Mouse (Mus musculus): Measurements from ENCODE around the gene Sh3d19. TPM values are rescaled to one million over a fixed set of nuclear protein-coding genes. Genes with fewer than 3 reads are reported as not detected.
A peak's percentile ranks its signal among the peaks of the same experiment; 100 is the strongest.
"Not testable (repeated sequence)": the region's sequence is repeated elsewhere in the genome, so short reads cannot be mapped to it uniquely, and the experiment has no call there.

The Sh3d19 gene
- total RNA-seq, 2 experiments from 2014 or later: 2.5 to 7.3 TPM

- no peak for ATAC-seq (replicated peaks; ENCODE audit: low FRiP score, poor library complexity, severe bottlenecking)
Observed at GRCm38 (mm10) chr3:86075593-86075992, 104.7 kb downstream of the Sh3d19 start.

DNA sequence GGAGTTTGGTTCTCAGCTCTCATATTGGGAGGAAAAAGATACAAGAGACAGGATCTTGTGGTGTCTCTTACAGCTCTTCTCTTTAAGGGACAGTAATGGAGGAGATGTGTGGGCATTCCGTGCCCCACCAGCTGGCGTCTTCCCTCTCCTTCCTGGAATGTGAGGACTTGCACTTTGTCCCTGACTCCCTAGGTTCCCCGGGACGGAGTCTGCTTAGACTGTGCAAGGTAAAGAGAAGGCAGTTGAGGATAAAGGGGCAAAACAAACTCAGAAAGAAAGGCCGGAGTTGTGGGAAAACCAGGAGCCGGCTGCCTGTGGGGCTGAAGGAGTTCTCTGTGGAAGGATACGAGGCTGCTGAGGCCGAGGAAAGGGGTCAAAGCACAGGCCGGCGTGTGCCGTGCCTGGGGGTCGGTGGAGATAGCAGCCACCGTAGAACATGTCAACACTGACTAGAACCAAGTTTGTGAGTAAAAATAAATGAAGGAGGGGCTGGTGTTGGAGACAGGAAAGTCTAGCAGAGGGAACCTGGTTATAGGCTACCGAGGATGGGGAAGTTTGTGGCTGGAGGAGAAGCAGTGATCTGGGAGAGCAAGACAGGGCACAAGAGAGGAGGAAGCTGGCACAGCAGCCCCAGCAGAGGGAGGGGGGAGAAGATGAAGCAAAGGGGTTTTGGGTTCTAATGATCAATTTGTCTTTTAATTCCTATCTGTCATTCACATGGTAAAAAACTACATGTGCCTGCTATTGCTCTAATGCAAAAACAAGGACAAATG is 105.8 kb downstream of the Sh3d19 start:
- ATAC-seq (replicated peaks; ENCODE audit: low FRiP score, poor library complexity, severe bottlenecking): no peak

DNA sequence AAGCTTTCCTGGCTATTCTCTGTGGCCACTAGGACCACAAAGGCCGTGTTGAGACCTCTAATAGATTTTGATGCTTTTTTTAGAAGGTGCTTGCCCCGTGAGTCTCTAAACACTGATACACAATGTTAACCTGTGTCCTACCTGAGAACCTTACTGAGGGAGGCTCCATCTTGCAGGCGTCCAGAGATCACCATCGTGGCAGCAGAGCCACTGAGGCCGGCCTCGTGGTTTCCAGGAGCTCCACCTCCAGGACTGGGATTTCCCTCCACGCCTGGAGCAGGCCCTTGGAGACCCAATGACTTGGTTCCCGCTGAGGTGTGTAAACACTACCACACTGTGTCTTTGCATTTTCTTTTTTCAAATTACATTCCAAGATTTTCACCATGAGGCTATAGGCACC is 112.1 kb downstream of the Sh3d19 start:
- no peak for ATAC-seq (replicated peaks; ENCODE audit: low FRiP score, poor library complexity, severe bottlenecking)

DNA sequence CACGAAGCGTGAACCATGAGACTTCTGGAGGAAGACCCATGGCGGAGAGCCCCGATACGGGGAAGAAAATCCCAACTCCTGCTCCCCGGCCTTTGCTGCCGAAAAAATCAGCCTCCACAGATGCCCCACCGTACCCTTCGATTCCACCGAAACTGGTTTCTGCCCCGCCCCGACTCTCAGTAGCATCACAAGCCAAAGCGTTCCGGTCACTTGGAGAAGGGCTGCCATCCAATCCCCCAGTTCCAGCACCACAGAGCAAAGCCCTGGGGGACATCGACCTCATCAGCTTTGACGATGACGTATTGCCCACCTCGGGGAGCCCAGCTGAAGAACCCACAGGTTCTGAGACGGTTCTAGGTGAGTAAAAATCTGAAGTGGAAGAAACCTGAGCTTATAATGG is 114.1 kb downstream of the Sh3d19 start:
- no peak for ATAC-seq (replicated peaks; ENCODE audit: low FRiP score, poor library complexity, severe bottlenecking)

DNA sequence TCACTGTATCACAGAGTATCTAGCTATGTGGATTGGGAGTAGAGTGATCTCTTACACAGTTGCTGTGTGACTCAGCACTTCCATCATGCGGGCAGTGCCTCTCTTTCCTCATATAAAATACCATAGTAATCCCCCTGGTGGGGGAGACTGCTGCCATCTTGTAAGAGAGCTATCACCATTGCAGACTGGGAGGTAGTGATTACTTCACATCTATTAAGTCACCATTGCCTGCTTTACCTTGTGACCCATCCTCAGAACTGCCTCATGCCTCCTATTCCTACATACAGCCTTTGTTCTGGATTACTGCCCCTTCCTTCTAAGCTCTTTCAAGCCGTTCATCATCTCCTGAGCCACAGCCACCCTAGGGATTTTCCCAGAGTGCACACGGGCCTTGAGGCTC is 117.0 kb downstream of the Sh3d19 start:
- ATAC-seq (replicated peaks; ENCODE audit: low FRiP score, poor library complexity, severe bottlenecking): peak; percentile 36; the same call in 1 of the 2 replicates

DNA sequence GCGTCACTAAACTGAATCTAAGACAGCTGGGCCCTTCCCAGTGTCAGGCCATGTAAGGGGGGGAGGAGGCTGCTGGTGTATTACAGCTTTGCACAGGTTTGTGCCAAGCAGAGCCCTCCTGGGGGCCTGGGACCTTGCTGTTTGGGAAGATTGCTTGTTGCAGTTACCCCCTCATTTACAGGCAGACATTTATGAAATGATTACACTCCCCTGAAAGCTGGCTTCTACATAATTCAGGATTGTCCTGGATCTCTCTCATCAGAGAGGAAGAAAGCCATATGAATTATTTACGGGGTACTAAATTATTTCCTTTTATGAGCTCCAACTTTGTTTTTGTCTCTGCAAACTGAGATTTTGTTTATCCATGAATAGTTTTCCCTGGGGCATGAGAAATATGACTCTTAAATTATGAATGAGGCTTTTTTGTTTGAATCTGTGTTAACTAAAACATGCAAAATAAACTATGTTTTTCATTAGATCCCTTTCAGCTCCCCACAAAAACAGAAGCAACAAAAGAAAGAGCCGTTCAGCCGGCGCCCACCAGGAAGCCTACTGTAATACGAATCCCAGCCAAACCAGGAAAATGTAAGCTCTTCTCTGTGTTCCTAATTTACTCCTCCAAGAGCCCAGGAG is 122.4 kb downstream of the Sh3d19 start:
- ATAC-seq (replicated peaks; ENCODE audit: low FRiP score, poor library complexity, severe bottlenecking): no peak

DNA sequence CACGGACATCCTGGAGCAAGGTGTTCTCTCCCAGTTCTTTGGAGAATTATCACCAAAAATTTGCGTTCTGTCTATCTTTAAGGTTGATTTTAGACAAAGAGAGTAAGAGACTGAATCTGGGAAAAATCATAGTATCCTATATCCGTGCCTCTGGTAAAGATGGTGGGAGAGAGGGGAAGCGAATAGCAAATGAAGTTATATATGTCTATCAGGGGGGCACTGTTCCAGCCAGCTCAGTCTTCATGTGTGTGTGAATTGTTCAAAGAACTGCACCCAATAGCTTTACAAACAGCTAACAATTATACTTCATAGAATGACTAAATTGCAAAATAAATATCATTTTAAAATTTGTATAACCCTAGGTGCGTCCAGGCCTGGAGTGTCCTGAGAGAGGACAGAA is 123.0 kb downstream of the Sh3d19 start:
- no peak for ATAC-seq (replicated peaks; ENCODE audit: low FRiP score, poor library complexity, severe bottlenecking)

- ATAC-seq (replicated peaks; ENCODE audit: low FRiP score, poor library complexity, severe bottlenecking): no peak
Observed at GRCm38 (mm10) chr3:86101956-86102355, 131.0 kb downstream of the Sh3d19 start.

DNA sequence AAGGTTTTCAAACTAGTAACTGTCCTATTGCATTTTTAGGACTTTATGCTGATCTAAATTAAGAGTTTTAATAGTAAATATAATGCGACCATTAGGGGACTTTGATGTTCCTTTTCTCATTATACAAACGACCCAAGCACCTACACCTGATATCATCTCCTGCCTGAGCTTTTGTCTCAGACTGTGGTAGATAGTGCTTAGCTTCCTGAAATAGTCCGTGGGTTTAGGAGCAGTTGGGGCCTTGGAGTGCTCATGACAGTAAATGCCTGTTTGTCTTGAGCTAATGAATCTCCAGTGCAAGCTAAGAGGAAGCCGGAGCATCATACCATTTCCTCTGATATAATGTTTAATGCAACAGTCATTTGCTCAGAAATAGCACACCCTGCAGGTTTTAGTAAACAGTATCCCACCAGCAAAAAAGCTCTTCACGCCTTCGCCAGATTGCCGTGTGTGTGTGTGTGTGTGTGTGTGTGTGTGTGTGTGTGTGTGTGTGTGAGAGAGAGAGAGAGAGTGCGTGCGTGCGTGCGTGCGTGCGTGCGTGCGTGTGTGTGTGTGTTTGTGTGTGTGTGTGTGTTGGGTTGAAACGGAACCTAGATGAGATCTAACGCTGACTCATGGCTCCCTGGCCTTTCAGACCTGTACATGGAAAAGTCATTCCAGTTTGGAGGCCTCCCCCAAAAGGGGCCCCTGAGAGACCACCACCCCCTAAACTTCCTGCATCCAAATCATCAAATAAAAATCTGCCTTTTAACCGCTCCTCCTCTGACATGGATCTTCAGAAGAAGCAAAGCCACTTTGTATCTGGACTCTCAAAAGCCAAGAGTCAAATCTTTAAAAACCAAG is 132.8 kb downstream of the Sh3d19 start:
- peak; percentile 51 for ATAC-seq (replicated peaks; ENCODE audit: low FRiP score, poor library complexity, severe bottlenecking)

DNA sequence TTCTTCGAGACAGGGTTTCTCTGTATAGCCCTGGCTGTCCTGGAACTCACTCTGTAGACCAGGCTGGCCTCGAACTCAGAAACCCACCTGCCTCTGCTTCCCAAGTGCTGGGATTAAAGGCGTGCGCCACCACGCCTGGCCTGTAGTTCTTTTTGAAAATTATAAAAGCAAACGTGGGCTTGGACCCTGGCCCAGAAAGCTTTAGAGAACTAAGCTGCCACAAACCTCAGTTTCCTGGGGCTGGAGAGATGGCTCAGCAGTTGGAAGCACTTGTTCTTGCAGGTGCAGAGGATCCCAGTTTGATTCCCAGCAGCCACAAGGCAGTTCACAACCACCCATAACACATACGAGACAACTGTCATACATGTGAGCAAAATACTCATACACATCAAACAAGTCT is 133.5 kb downstream of the Sh3d19 start:
- ATAC-seq (replicated peaks; ENCODE audit: low FRiP score, poor library complexity, severe bottlenecking): not testable (repeated sequence)

GRCm38 (mm10) chr3:86104909-86105308 is 134.0 kb downstream of the Sh3d19 start:
- ATAC-seq (replicated peaks; ENCODE audit: low FRiP score, poor library complexity, severe bottlenecking): no peak

DNA sequence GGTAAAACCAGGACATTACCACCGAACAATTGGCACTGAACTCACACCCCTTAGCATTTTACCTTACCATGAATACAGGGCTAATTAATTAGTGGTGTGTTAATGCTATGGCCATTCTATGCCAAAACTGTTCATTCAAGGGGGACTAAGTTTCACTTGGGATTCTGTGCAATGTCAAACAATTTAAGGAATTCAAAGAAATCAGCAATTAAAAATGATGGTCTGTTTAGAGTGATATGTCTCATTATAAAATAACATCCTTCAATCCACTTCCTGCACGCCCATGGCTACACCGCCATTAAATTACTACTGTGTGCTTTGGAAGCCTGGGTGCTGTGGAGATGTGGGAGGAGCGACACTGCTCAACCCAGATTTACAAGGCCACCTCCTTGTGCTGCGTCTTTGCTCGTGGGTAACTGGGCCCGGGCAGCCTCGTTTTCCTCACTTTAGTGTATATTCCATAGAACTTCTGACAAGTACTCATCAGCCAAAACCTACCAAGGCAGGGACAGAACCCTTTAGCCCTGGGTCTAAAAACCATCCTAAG is 135.2 kb downstream of the Sh3d19 start:
- no peak for ATAC-seq (replicated peaks; ENCODE audit: low FRiP score, poor library complexity, severe bottlenecking)

DNA sequence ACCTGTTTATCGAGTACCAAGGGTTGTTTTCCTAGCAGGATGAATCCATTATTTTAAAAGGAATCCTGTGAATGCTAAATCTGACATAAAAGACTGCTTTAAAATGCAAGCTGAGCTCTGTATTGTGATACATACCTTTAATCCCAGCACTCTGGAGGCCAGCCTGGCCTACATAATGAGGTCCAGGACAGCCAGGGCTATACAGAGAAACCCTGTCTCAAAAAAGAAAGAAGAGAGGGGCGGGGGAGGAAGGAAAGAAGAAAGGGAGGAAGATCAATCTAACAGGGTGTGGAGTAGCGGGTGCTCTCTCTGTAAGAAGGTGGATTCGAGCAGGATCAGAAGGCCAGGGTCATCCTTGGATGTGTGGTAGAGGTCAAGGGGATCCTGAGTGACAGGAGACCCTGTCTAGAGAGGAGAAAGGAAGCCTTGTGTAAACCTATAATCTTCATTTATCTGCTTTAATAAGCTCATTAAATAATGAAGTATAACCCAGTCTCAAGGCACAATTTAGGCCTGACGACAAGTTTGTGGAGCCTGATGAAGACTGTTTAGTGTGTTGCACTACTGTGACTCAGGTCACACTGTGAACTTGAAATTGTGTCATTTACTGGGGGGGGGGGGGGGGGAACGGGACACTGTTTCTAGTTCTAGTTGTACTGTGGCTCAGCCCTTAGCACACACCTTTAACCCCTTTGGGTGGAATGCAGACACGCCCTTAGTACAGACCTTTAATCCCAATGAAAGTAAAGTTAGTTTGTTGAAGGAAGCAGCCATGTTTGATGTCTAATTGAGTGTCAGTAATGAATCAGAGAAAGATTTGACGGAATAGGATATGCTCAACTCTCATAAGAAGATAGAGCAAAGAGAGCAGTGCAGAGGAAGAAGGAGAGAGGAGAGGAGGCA is 137.0 kb downstream of the Sh3d19 start:
- no peak for ATAC-seq (replicated peaks; ENCODE audit: low FRiP score, poor library complexity, severe bottlenecking)

DNA sequence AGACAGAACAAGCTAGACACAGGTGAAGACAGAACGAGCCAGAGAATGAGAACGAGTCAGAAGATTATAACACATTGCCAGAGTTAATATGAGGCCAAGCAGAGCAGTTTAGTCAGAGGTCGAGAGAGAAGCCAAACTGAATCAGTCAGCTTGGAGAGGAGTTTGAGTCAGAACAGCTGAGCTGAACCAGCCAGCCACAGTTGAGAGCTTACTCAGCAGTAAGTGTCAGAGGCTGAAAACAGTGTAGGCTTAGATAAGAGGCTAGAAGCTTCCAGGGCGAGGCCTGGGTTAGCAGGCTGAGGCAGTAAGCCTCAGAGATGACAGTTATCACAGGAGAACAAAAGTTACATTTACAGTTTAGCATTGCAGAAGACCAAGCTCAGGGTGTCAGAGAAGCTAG is 137.7 kb downstream of the Sh3d19 start:
- ATAC-seq (replicated peaks; ENCODE audit: low FRiP score, poor library complexity, severe bottlenecking): peak; percentile 86

DNA sequence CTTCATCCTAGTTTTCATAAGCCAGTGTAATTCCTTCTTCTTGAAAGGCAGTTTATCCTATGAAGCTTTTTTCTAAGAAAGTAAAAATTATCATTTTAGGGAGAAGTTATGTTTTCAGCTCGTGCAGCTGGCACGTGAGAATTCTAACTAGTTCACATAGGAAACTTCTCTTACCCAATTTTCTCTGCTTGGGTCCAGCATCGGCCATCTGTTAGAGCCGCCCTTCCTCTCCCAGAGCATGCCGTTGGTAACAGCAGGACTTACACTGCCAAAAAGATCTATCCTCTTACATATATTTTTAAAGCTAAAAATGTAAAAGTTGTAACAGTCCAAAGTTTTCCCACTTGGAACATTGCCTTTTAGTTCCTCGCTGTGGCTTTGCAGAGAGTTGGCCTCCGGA is 138.2 kb downstream of the Sh3d19 start:
- no peak for ATAC-seq (replicated peaks; ENCODE audit: low FRiP score, poor library complexity, severe bottlenecking)

DNA sequence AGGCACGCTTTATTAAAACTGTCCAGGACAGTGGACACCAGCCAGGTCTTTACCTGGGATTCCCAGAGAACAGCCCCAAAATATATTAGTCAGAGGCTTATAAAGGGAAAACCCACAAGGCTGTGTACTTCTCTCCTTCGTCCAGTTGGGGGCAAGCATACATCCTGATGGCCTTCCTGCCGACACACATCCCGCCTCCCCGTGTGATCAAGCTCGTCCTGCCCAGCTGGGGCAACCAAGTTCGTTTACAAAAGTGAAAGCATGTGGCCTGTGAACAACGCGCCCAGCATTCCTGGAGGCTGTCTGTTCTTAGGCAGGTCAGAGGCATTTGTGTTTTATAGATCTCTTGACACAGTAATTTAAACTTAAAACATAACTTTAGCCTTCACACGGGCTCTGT is 139.2 kb downstream of the Sh3d19 start:
- ATAC-seq (replicated peaks; ENCODE audit: low FRiP score, poor library complexity, severe bottlenecking): peak; percentile 82

- no peak for ATAC-seq (replicated peaks; ENCODE audit: low FRiP score, poor library complexity, severe bottlenecking)
Observed at GRCm38 (mm10) chr3:86112766-86113165, 141.9 kb downstream of the Sh3d19 start.

- ATAC-seq (replicated peaks; ENCODE audit: low FRiP score, poor library complexity, severe bottlenecking): no peak
Observed at GRCm38 (mm10) chr3:86114659-86115338, 143.9 kb downstream of the Sh3d19 start.

GRCm38 (mm10) chr3:86116951-86117350 is 146.0 kb downstream of the Sh3d19 start:
- no peak for ATAC-seq (replicated peaks; ENCODE audit: low FRiP score, poor library complexity, severe bottlenecking)

Data from erythroid progenitor cell, adult 5-6 weeks (primary cell).